ENCODE assay signal across 8 mouse cellular contexts in the genomic region with DNA sequence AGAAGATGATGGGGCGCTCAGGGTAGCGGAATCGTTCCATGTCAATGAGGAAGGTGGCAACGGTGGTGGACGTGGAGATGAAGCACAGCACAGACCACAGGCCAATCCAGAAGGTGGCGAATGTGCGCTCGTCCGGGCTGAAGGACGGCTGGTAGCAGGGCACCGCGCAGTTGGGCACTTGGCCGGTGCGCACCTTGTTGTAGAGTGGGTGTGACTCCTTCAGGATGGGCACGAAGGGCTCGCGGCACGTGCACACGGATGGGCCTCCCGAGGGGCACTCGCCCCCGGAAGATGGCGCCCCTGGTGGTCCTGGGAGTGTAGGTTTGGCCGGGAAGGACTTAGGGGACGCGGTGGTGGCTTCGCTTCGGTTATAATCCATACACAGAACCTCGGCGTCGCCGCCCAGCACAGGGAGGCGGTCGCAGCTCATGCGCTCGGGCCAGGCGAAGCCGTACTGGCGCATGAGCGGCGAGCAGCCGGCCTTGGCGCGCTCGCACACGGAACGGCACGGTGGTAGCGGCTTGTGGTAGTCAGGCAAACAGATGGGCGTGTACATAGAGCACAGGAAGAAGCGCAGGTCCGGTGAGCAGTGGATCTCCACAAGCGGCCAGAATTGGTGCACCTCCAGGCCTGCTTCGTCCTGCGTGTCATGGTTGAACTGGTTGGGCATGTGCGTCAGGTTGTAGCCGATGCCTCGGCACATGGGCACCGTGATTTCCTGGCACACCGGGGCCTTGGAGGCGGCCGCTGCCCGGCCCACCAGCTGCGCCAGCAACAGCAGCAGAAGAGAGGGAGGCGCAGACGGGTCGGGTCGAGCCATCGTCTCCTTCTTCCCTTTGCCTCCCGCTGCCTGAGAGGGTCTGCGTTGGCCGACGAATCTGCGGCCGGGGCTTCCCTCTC. TPM values are rescaled to one million over a fixed set of nuclear protein-coding genes. Genes with fewer than 3 reads are reported as not detected.
DNase-seq lines count a peak whose midpoint lies in the region; ATAC-seq and TF ChIP-seq lines count a peak whose summit lies in the region.

No protein-coding gene starts in this region.

- H3K27me3 ChIP-seq in embryonic facial prominence, embryonic 15.5 days, result peaks cover 36% of the 10 kb centered on the region
- H3K27me3 ChIP-seq in heart, embryonic 15.5 days, result peaks cover 10% of the 10 kb centered on the region; the same call in 1 of the 2 replicates
- peaks cover 3% of the 10 kb centered on the region; the same call in 1 of the 2 replicates for H3K27me3 ChIP-seq in kidney, postnatal 0 days (ENCODE audit: insufficient read depth, low read length)

- H3K36me3 ChIP-seq in embryonic facial prominence, embryonic 15.5 days, result no peaks in the 10 kb centered on the region; the same call in 1 of the 2 replicates
- no peaks in the 10 kb centered on the region for H3K36me3 ChIP-seq in heart, embryonic 15.5 days
- H3K36me3 ChIP-seq in kidney, postnatal 0 days (ENCODE audit: insufficient read depth, low read length), result no peaks in the 10 kb centered on the region

- ATAC-seq in embryonic facial prominence, embryonic 15.5 days (ENCODE audit: insufficient number of reproducible peaks, low FRiP score, low TSS enrichment, low read depth), result no peak
- no peak for ATAC-seq in heart, embryonic 15.5 days (replicated peaks; ENCODE audit: insufficient number of reproducible peaks, insufficient read depth, low FRiP score, low read depth)
- ATAC-seq in kidney, postnatal 0 days (replicated peaks; ENCODE audit: low FRiP score, low read depth), result no peak

- H3K4me3 ChIP-seq in embryonic facial prominence, embryonic 15.5 days (replicated peaks), result peak overlapping the region; percentile 72
- peak overlapping the region; percentile 66 for H3K4me3 ChIP-seq in heart, embryonic 15.5 days
- H3K4me3 ChIP-seq in kidney, postnatal 0 days (replicated peaks; ENCODE audit: low read depth, low read length), result peak overlapping the region; percentile 77

- WGBS in embryonic facial prominence, embryonic 15.5 days, result 9% methylated on average over 75 of the region's 75 CpGs
- 8% methylated on average over 75 of the region's 75 CpGs for WGBS in heart, embryonic 15.5 days
- WGBS in kidney, postnatal 0 days, result 12% methylated on average over 74 of the region's 75 CpGs

- H3K4me1 ChIP-seq in embryonic facial prominence, embryonic 15.5 days, result peaks cover 37% of the 10 kb centered on the region
- peaks cover 59% of the 10 kb centered on the region for H3K4me1 ChIP-seq in heart, embryonic 15.5 days (replicated peaks)
- peaks cover 17% of the 10 kb centered on the region; the same call in 1 of the 2 replicates for H3K4me1 ChIP-seq in kidney, postnatal 0 days (replicated peaks; ENCODE audit: insufficient read depth, low read length)

- H3K27ac ChIP-seq in embryonic facial prominence, embryonic 15.5 days (replicated peaks), result no peak overlapping the region
- H3K27ac ChIP-seq in heart, embryonic 15.5 days, result peak overlapping the region; percentile 93
- peak overlapping the region; percentile 88 for H3K27ac ChIP-seq in kidney, postnatal 0 days

- peak overlapping the region; percentile 96 for H3K4me2 ChIP-seq in embryonic facial prominence, embryonic 15.5 days (replicated peaks)
- H3K4me2 ChIP-seq in heart, embryonic 15.5 days, result peak overlapping the region; percentile 94
- peak overlapping the region; percentile 94 for H3K4me2 ChIP-seq in kidney, postnatal 0 days (ENCODE audit: low read length)

- no peaks in the 10 kb centered on the region for H3K9me3 ChIP-seq in embryonic facial prominence, embryonic 15.5 days (replicated peaks)
- no peaks in the 10 kb centered on the region for H3K9me3 ChIP-seq in heart, embryonic 15.5 days (replicated peaks)
- no peaks in the 10 kb centered on the region for H3K9me3 ChIP-seq in kidney, postnatal 0 days (replicated peaks; ENCODE audit: low read length)

- DNase-seq in ES-CJ7 (ENCODE audit: low read depth, low spot score), result peak; percentile 67
- DNase-seq in adrenal gland, postnatal 4 days (ENCODE audit: low spot score in 2 of 2), result peak; percentile 28 to 33
- DNase-seq in kidney, postnatal 0 days (ENCODE audit: low spot score), result peak; percentile 72
- DNase-seq in lung, postnatal 4 days, result peak; percentile 61 to 73
- peak; percentile 70 for DNase-seq in retina, postnatal 7 days (ENCODE audit: low read depth, low spot score)
- DNase-seq in frontal cortex, adult 2 months (ENCODE audit: extremely low spot score in 1 of 2, low spot score in 1 of 2), result no peak

- peak; percentile 61 for TF ChIP-seq CTCF in kidney, postnatal 0 days (IDR thresholded peaks at IDR 0.05; ENCODE audit: low read depth)

- peak overlapping the region; percentile 57 for H3K9ac ChIP-seq in embryonic facial prominence, embryonic 15.5 days
- peak overlapping the region; percentile 73 for H3K9ac ChIP-seq in heart, embryonic 15.5 days
- peak overlapping the region; percentile 77 for H3K9ac ChIP-seq in kidney, postnatal 0 days (ENCODE audit: low read depth, low read length)

RNA-seq across cellular contexts. Expression of a gene that starts 1.5 kb away (rescaled TPM):
- total RNA-seq in adrenal gland, postnatal 4 days (2021), result 10 to 100 TPM; 29.5 to 29.7 TPM
- polyA plus RNA-seq in embryonic facial prominence, embryonic 15.5 days (2015; fragmentation: Nextera tagmentation; extraction: Ambion mirVana), result 2.1 and 2.3 TPM in 2 replicates
- polyA plus RNA-seq in heart, embryonic 15.5 days (2015; fragmentation: Nextera tagmentation; extraction: Ambion mirVana), result 1.5 and 1.7 TPM in 2 replicates
- polyA plus RNA-seq in kidney, postnatal 0 days (2015; fragmentation: Nextera tagmentation; extraction: Ambion mirVana), result 1.9 and 2.5 TPM in 2 replicates
- 0.97 and 1.3 TPM in 2 replicates for polyA plus RNA-seq in frontal cortex, adult 2 months (2012; rRNA removed)

RNA-seq across cellular contexts. Expression of a gene that starts 45.8 kb away (rescaled TPM):
- total RNA-seq in adrenal gland, postnatal 4 days (2021), result 10 to 100 TPM; 24.2 to 26.5 TPM
- polyA plus RNA-seq in embryonic facial prominence, embryonic 15.5 days (2015; fragmentation: Nextera tagmentation; extraction: Ambion mirVana), result 4.1 and 4.7 TPM in 2 replicates
- polyA plus RNA-seq in heart, embryonic 15.5 days (2015; fragmentation: Nextera tagmentation; extraction: Ambion mirVana), result 3.3 and 3.4 TPM in 2 replicates
- 4.5 and 5.0 TPM in 2 replicates for polyA plus RNA-seq in kidney, postnatal 0 days (2015; fragmentation: Nextera tagmentation; extraction: Ambion mirVana)
- polyA plus RNA-seq in frontal cortex, adult 2 months (2012; rRNA removed), result 26.5 and 28.3 TPM in 2 replicates

Comparison
In these comparisons a context has a peak if more than half of its experiments do, and no peak if none do; other contexts are left out.
1. DNase-seq: peak in ES-CJ7 (single experiment), adrenal gland, postnatal 4 days (2 of 2), kidney, postnatal 0 days (single experiment), lung, postnatal 4 days (2 of 2) and retina, postnatal 7 days (single experiment); none in frontal cortex, adult 2 months (0 of 2).
2. Peak in every context shown above with its lines, with median percentiles within 50 percentile points of each other: H3K4me2 ChIP-seq, H3K4me3 ChIP-seq and H3K9ac ChIP-seq.